Mouse (Mus musculus) liver, embryonic 14.5 days (tissue): ENCODE measurements around the gene Mmrn1. TPM values are rescaled to one million over a fixed set of nuclear protein-coding genes. Genes with fewer than 3 reads are reported as not detected.

Experiments used
- ATAC-seq: fragments of 200-750 bp; cut with Nextera tagmentation; 2 replicates; pipeline ENCODE4 v1.8.0; 2017; ENCODE audit warnings: moderate number of reproducible peaks, mild to moderate bottlenecking, moderate library complexity; ENCODE audit not compliant: insufficient read depth
- DNase-seq, 3 experiments: peaks; one replicate each; pipeline ENCODE4 v3.0.0-alpha.2; 2012 to 2013; ENCODE audit warnings: low read depth in 3 of 3, low spot score in 3 of 3
- H3K27ac ChIP-seq: fragments of 300-500 bp; sonication (generic); 2 replicates; pipeline ENCODE4 v1.5.1; 2014; ENCODE audit warnings: moderate library complexity, mild to moderate bottlenecking, control low read depth, inconsistent platforms
- H3K27me3 ChIP-seq: fragments of 300-500 bp; sonication (generic); 2 replicates; pipeline ENCODE4 v1.6.1; 2014; ENCODE audit warnings: mild to moderate bottlenecking, low read length, moderate library complexity; ENCODE audit not compliant: control insufficient read depth, insufficient read depth
- H3K36me3 ChIP-seq: fragments of 300-500 bp; sonication (generic); replicated peaks from 2 replicates; pipeline ENCODE4 v1.6.1; 2014; ENCODE audit warnings: low read depth; ENCODE audit not compliant: control insufficient read depth, insufficient read depth
- H3K4me1 ChIP-seq, 2 experiments: fragments of 200-500 bp in 1 of 2; fragments of 300-500 bp in 1 of 2; sonication (generic) in 1 of 2; replicated peaks; 2 replicates each; pipeline ENCODE4 v1.6.1; 2012 to 2014; ENCODE audit warnings: antibody characterized with exemption in 1 of 2, inconsistent platforms in 1 of 2, low read length in 1 of 2; ENCODE audit not compliant: control insufficient read depth in 2 of 2, insufficient read depth in 2 of 2
- H3K4me2 ChIP-seq: fragments of 300-500 bp; sonication (generic); 2 replicates; pipeline ENCODE4 v1.6.1; 2014; ENCODE audit warnings: low read depth, mild to moderate bottlenecking, control low read depth, moderate library complexity
- H3K4me3 ChIP-seq, 2 experiments: fragments of 200-500 bp in 1 of 2; fragments of 300-500 bp in 1 of 2; sonication (generic) in 1 of 2; 2 replicates each; pipeline ENCODE4 v1.5.1; 2012 to 2014; ENCODE audit warnings: low read depth in 2 of 2, low read length in 2 of 2, mild to moderate bottlenecking in 2 of 2, control low read depth in 1 of 2, inconsistent platforms in 1 of 2, moderate library complexity in 1 of 2; ENCODE audit not compliant: insufficient read depth in 1 of 2
- H3K9ac ChIP-seq: fragments of 300-500 bp; sonication (generic); replicated peaks from 2 replicates; pipeline ENCODE4 v1.6.1; 2014; ENCODE audit warnings: mild to moderate bottlenecking, control low read depth, moderate library complexity
- H3K9me3 ChIP-seq: fragments of 300-500 bp; sonication (generic); 2 replicates; pipeline ENCODE4 v1.6.1; 2016; ENCODE audit warnings: low read length, mixed read lengths; ENCODE audit not compliant: control insufficient read depth
- CTCF ChIP-seq: IDR thresholded peaks from 2 replicates; pipeline ENCODE4 v1.5.1; 2016; ENCODE audit warnings: antibody characterized with exemption, low read depth, control low read depth
- EP300 ChIP-seq: IDR thresholded peaks from 2 replicates; pipeline ENCODE4 v1.6.1; 2016; ENCODE audit warnings: antibody characterized with exemption, low read depth
- WGBS: fragments of 180-500 bp; shearing (Covaris S2); extraction: QIAGEN DNeasy Blood & Tissue Kit; methylation state at CpG from one replicate; pipeline ENCODE4 v1.1.7; 2014; ENCODE audit not compliant: insufficient replicate concordance; 5-methylcytosine and 5-hydroxymethylcytosine counted together
- polyA plus RNA-seq, 2 experiments: library from polyadenylated mRNA; depleted of rRNA in 1 of 2; stranded (reverse) in 1 of 2; unstranded in 1 of 2; fragments of >200 nt; fragmentation: Nextera tagmentation in 1 of 2; extraction: Ambion mirVana in 1 of 2; gene quantifications; 2 replicates each; pipeline versions ENCODE4 v1.2.1 to v1.2.3; 2012 to 2014

The Mmrn1 gene
- polyA plus RNA-seq, 2 experiments, result 2.9 to 5.0 TPM

- Histone ChIP-seq H3K27ac (no peak overlapping the region), H3K4me3 (no peak overlapping the region), H3K9ac (no peak overlapping the region), H3K36me3 (no peaks in the 10 kb centered on the region), H3K9me3 (no peaks in the 10 kb centered on the region), H3K27me3 (no peaks in the 10 kb centered on the region), H3K4me1 (no peaks in the 10 kb centered on the region), H3K4me2 (no peak overlapping the region)
- WGBS, result 30% methylated on average over 2 of the region's 2 CpGs
- DNase-seq (no peak), ATAC-seq (no peak)
- TF ChIP-seq CTCF (peak; percentile 32; the same call in 1 of the 2 replicates), EP300 (no peak)
Observed at GRCm38 (mm10) chr6:60985919-60986318, 61.1 kb downstream of the Mmrn1 start.

GRCm38 (mm10) chr6:60986914-60987313 is 62.1 kb downstream of the Mmrn1 start:
- H3K9ac ChIP-seq, result no peak overlapping the region
- no peaks in the 10 kb centered on the region for H3K9me3 ChIP-seq
- no peak overlapping the region for H3K4me3 ChIP-seq
- DNase-seq, result no peak
- 70% methylated on average over 11 of the region's 11 CpGs for WGBS
- no peaks in the 10 kb centered on the region for H3K27me3 ChIP-seq
- H3K4me2 ChIP-seq, result no peak overlapping the region
- no peaks in the 10 kb centered on the region for H3K36me3 ChIP-seq
- no peaks in the 10 kb centered on the region for H3K4me1 ChIP-seq
- ATAC-seq, result no peak
- H3K27ac ChIP-seq, result no peak overlapping the region
- no peak for TF ChIP-seq EP300
- no peak for TF ChIP-seq CTCF

GRCm38 (mm10) chr6:60987804-60988203 is 63.0 kb downstream of the Mmrn1 start:
- ATAC-seq (no peak), DNase-seq (no peak)
- Histone ChIP-seq H3K27me3 (no peaks in the 10 kb centered on the region), H3K36me3 (no peaks in the 10 kb centered on the region), H3K4me3 (no peak overlapping the region), H3K9ac (no peak overlapping the region), H3K4me2 (no peak overlapping the region), H3K4me1 (no peaks in the 10 kb centered on the region), H3K9me3 (no peaks in the 10 kb centered on the region), H3K27ac (no peak overlapping the region)
- no peak for TF ChIP-seq EP300
- no peak for TF ChIP-seq CTCF
- 42% methylated on average over 3 of the region's 3 CpGs for WGBS

- Histone ChIP-seq H3K36me3 (no peaks in the 10 kb centered on the region), H3K9ac (no peak overlapping the region), H3K4me3 (no peak overlapping the region), H3K9me3 (no peaks in the 10 kb centered on the region), H3K4me2 (no peak overlapping the region), H3K27ac (no peak overlapping the region), H3K4me1 (no peaks in the 10 kb centered on the region), H3K27me3 (no peaks in the 10 kb centered on the region)
- DNase-seq (no peak), ATAC-seq (no peak)
- TF ChIP-seq CTCF (no peak), EP300 (no peak)
- 69% methylated on average over 1 of the region's 1 CpGs for WGBS
Observed at GRCm38 (mm10) chr6:60992366-60992765, 67.6 kb downstream of the Mmrn1 start.

GRCm38 (mm10) chr6:60993386-60994108 is 68.8 kb downstream of the Mmrn1 start:
- no peak for TF ChIP-seq CTCF
- TF ChIP-seq EP300, result no peak
- H3K27ac ChIP-seq, result no peak overlapping the region
- no peak for DNase-seq
- no peak overlapping the region for H3K4me3 ChIP-seq
- H3K36me3 ChIP-seq, result no peaks in the 10 kb centered on the region
- 56% methylated on average over 4 of the region's 4 CpGs for WGBS
- H3K4me2 ChIP-seq, result no peak overlapping the region
- no peak for ATAC-seq
- H3K4me1 ChIP-seq, result no peaks in the 10 kb centered on the region
- no peaks in the 10 kb centered on the region for H3K9me3 ChIP-seq
- H3K27me3 ChIP-seq, result no peaks in the 10 kb centered on the region
- no peak overlapping the region for H3K9ac ChIP-seq
